Comparison of ENCODE assay signal across 8 mouse cellular contexts in the genomic region with DNA sequence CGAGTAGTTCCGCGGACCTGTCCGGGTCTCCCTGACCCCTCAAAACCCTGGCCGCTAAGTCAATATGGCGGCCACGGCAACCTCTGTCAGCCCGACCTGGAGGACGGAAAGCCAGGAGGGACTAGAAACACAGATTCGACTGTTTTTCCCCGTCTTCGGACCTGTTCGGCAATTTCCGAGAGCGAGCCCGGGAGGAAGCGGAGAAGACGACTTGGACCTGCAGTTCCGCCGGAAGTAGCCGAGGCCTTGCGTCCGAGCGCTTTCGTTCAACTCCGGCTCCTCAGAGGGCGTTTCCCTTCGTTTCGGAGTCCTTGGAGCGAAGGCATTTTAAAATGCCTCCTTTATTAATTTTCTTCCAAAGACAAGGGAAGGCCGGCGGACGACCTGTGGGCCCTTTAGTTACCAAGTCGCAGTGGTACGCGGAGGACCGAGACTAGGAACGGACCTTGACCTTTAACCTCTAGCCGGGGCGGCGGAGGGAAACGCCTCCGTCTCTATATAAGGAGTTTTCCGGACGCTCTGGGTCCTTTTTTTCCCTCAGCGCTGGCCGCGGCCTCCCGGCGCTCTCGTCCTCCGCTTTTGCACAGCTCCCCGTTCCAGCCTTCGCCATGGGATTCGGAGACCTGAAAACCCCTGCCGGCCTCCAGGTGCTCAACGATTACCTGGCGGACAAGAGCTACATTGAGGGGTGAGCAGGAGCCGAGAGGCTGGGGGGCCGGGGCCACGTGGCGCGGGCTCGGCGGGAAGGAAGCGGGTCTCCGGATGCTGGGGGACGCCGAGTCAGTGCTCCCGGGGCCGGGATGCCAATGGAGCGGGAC. TPM values are rescaled to one million over a fixed set of nuclear protein-coding genes. Genes with fewer than 3 reads are reported as not detected.
DNase-seq lines count a peak whose midpoint lies in the region; ATAC-seq lines count a peak whose summit lies in the region.

A gene (plus strand): TSS at position 222 of the 818 bp plus-strand sequence.
A gene (minus strand): TSS at position 230 of the 818 bp plus-strand sequence.

- no peaks in the 10 kb centered on the region for H3K36me3 ChIP-seq in hindbrain, embryonic 11.5 days (ENCODE audit: control insufficient read depth, insufficient read depth, low read length)

- H3K4me3 ChIP-seq in hindbrain, embryonic 11.5 days (ENCODE audit: low read depth, low read length): peak within 1 kb of the TSS; percentile 83

- no peaks in the 10 kb centered on the region for H3K27me3 ChIP-seq in hindbrain, embryonic 11.5 days (ENCODE audit: control insufficient read depth, insufficient read depth, low read length)

- peak; percentile 92 for ATAC-seq in hindbrain, embryonic 11.5 days (ENCODE audit: low FRiP score)

- peak; percentile 97 for DNase-seq in Muller cell, postnatal 12 days (ENCODE audit: inconsistent ontology term)
- peak; percentile 99 for DNase-seq in cerebellum, adult 9-11 months
- DNase-seq in frontal cortex, adult 2 months (ENCODE audit: extremely low spot score in 1 of 2, low spot score in 1 of 2): peak; percentile 96 to 99
- DNase-seq in hindbrain, embryonic 11.5 days (ENCODE audit: low spot score): peak; percentile 96
- peak; percentile 98 to 99 for DNase-seq in layer of hippocampus, postnatal 10 days (ENCODE audit: low spot score in 2 of 2)
- peak; percentile 99 for DNase-seq in lung, postnatal 10 days
- DNase-seq in ovary, postnatal 36 days (ENCODE audit: low spot score): peak; percentile 96
- peak; percentile 97 for DNase-seq in thymus, postnatal 25 days

- peak within 1 kb of the TSS; percentile 78 for H3K4me2 ChIP-seq in hindbrain, embryonic 11.5 days (replicated peaks; ENCODE audit: low read depth, low read length)

- no peaks in the 10 kb centered on the region for H3K9me3 ChIP-seq in hindbrain, embryonic 11.5 days (ENCODE audit: control insufficient read depth, low read length)

- under 1% methylated on average over 72 of the region's 72 CpGs for WGBS in hindbrain, embryonic 11.5 days

- H3K4me1 ChIP-seq in hindbrain, embryonic 11.5 days (replicated peaks; ENCODE audit: control insufficient read depth, insufficient read depth, low read length): no peaks in the 10 kb centered on the region; the same call in 1 of the 2 replicates

- H3K9ac ChIP-seq in hindbrain, embryonic 11.5 days (ENCODE audit: low read depth, low read length): peak within 1 kb of the TSS; percentile 83

- H3K27ac ChIP-seq in hindbrain, embryonic 11.5 days (ENCODE audit: low read depth, low read length): peak within 1 kb of the TSS; percentile 75

RNA-seq across cellular contexts. Expression of the first gene that starts in this region (rescaled TPM):
- polyA plus RNA-seq in frontal cortex, adult 2 months (2012; rRNA removed): 332 and 341 TPM in 2 replicates
- 511 and 534 TPM in 2 replicates for polyA plus RNA-seq in hindbrain, embryonic 11.5 days (2014; fragmentation: Nextera tagmentation; extraction: Ambion mirVana)
- 100 to 1,000 TPM; 532 to 585 TPM for total RNA-seq in layer of hippocampus, postnatal 10 days (2021)

RNA-seq across cellular contexts. Expression of the second gene that starts in this region (rescaled TPM):
- 134 and 137 TPM in 2 replicates for polyA plus RNA-seq in frontal cortex, adult 2 months (2012; rRNA removed)
- 135 and 158 TPM in 2 replicates for polyA plus RNA-seq in hindbrain, embryonic 11.5 days (2014; fragmentation: Nextera tagmentation; extraction: Ambion mirVana)
- total RNA-seq in layer of hippocampus, postnatal 10 days (2021): 100 to 1,000 TPM; 145 to 148 TPM

Comparison
In these comparisons a context has a peak if more than half of its experiments do, and no peak if none do; other contexts are left out.
1. Peak in every context shown above with its lines: DNase-seq, ATAC-seq, H3K4me3 ChIP-seq and H3K27ac ChIP-seq.